Comparison of ENCODE assay signal across 9 mouse cellular contexts in the genomic region with DNA sequence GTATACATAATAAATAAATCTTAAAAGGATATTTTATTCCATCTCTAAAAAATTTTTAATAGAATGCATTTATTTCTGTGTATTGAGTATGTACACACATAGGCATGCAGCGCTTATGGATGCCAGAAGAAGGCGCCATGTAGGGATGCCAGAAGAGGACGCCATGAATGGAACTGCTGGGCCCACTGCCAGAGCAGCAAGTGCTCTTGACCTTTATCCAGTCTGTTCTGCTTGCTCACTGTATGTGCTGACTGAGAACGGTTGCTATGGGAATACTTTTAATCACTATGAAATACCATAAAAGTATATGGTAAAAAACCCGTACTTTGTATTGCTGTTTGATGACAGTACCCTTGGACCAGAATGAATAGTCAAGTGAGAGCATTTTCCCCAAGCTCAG. TPM values are rescaled to one million over a fixed set of nuclear protein-coding genes. Genes with fewer than 3 reads are reported as not detected.
A peak's percentile ranks its signal among the peaks of the same experiment; 100 is the strongest.
DNase-seq lines count a peak whose midpoint lies in the region; ATAC-seq and TF ChIP-seq lines count a peak whose summit lies in the region.
"Had no signal": no experiment of that assay in that cellular context is flagged by ENCODE, and none has a peak within 500 bp of the region (broad histone marks: within the 10 kb centered on the region; RNA-seq: fewer than 3 reads in every experiment).

No protein-coding gene starts in this region.

- no peak overlapping the region for H3K27ac ChIP-seq in midbrain, postnatal 0 days (ENCODE audit: low read depth, low read length)
- H3K27ac ChIP-seq in midbrain, embryonic 14.5 days (replicated peaks; ENCODE audit: low read depth, low read length): no peak overlapping the region
- H3K27ac ChIP-seq: hindbrain, embryonic 15.5 days had no signal

- no peak overlapping the region for H3K4me3 ChIP-seq in midbrain, postnatal 0 days (ENCODE audit: low read depth, low read length)
- no peak overlapping the region for H3K4me3 ChIP-seq in midbrain, embryonic 14.5 days (replicated peaks; ENCODE audit: low read depth, low read length)
- H3K4me3 ChIP-seq: hindbrain, embryonic 15.5 days had no signal

- peak; percentile 0; the same call in 1 of the 2 replicates for TF ChIP-seq CTCF in midbrain, postnatal 0 days (IDR thresholded peaks at IDR 0.05)

- H3K36me3 ChIP-seq in midbrain, postnatal 0 days (ENCODE audit: insufficient read depth, low read length): no peaks in the 10 kb centered on the region
- no peaks in the 10 kb centered on the region for H3K36me3 ChIP-seq in midbrain, embryonic 14.5 days (ENCODE audit: control insufficient read depth, insufficient read depth, low read length)
- H3K36me3 ChIP-seq: hindbrain, embryonic 15.5 days had no signal

- no peak for ATAC-seq in cerebellum, adult (ENCODE audit: insufficient number of reproducible peaks, low FRiP score, low TSS enrichment)
- ATAC-seq in midbrain, postnatal 0 days (ENCODE audit: low FRiP score): no peak
- ATAC-seq in midbrain, embryonic 14.5 days (ENCODE audit: low FRiP score, low TSS enrichment): no peak

- H3K27me3 ChIP-seq in midbrain, postnatal 0 days (ENCODE audit: insufficient read depth, low read length): no peaks in the 10 kb centered on the region
- H3K27me3 ChIP-seq in midbrain, embryonic 14.5 days (ENCODE audit: control insufficient read depth, insufficient read depth, low read length): no peaks in the 10 kb centered on the region
- H3K27me3 ChIP-seq: hindbrain, embryonic 15.5 days had no signal

- peak; percentile 60 for DNase-seq in cerebellum, adult 11 months
- DNase-seq in midbrain, postnatal 0 days (ENCODE audit: low spot score): peak; percentile 53
- DNase-seq in midbrain, embryonic 14.5 days: no peak
- peak; percentile 66 for DNase-seq in heart, postnatal 4 days
- peak; percentile 75 for DNase-seq in lung, postnatal 25 days (ENCODE audit: low spot score)
- no peak for DNase-seq in spleen, postnatal 14 days (ENCODE audit: low spot score in 2 of 2)
- no peak for DNase-seq in frontal cortex, postnatal 14 days (ENCODE audit: low spot score in 2 of 2)

- WGBS in midbrain, postnatal 0 days: 75% methylated on average over 5 of the region's 5 CpGs
- 85% methylated on average over 5 of the region's 5 CpGs for WGBS in midbrain, embryonic 14.5 days

- peaks cover 4% of the 10 kb centered on the region; the same call in 1 of the 2 replicates for H3K4me1 ChIP-seq in midbrain, postnatal 0 days (ENCODE audit: insufficient read depth, low read length)
- peaks cover 35% of the 10 kb centered on the region for H3K4me1 ChIP-seq in midbrain, embryonic 14.5 days (ENCODE audit: control insufficient read depth, insufficient read depth, low read length)

- no peaks in the 10 kb centered on the region for H3K9me3 ChIP-seq in midbrain, postnatal 0 days (ENCODE audit: low read length)
- H3K9me3 ChIP-seq in midbrain, embryonic 14.5 days (ENCODE audit: control insufficient read depth, low read length): no peaks in the 10 kb centered on the region
- H3K9me3 ChIP-seq: hindbrain, embryonic 15.5 days had no signal

- no peak overlapping the region for H3K4me2 ChIP-seq in midbrain, postnatal 0 days (ENCODE audit: low read depth, low read length, poor library complexity, severe bottlenecking)
- H3K4me2 ChIP-seq in midbrain, embryonic 14.5 days (ENCODE audit: low read length): no peak overlapping the region
- H3K4me2 ChIP-seq: hindbrain, embryonic 15.5 days had no signal

- H3K9ac ChIP-seq in midbrain, postnatal 0 days (replicated peaks; ENCODE audit: low read length, poor library complexity, severe bottlenecking): no peak overlapping the region
- H3K9ac ChIP-seq in midbrain, embryonic 14.5 days (replicated peaks; ENCODE audit: low read length): no peak overlapping the region
- H3K9ac ChIP-seq: hindbrain, embryonic 15.5 days had no signal

RNA-seq across cellular contexts. Expression of a gene that starts 3.6 kb away (rescaled TPM):
- 50.0 and 54.7 TPM in 2 replicates for total RNA-seq in midbrain, postnatal 0 days (2014; rRNA removed)
- polyA plus RNA-seq in midbrain, postnatal 0 days (2015; fragmentation: Nextera tagmentation; extraction: Ambion mirVana): 55.0 and 56.3 TPM in 2 replicates
- polyA plus RNA-seq in midbrain, embryonic 14.5 days (2014; fragmentation: Nextera tagmentation; extraction: Ambion mirVana): 43.4 and 49.4 TPM in 2 replicates
- 10 to 100 TPM; 13.8 to 14.3 TPM for total RNA-seq in heart, postnatal 4 days (2021)

RNA-seq across cellular contexts. Expression of a gene that starts 3.9 kb away (rescaled TPM):
- 145 and 171 TPM in 2 replicates for total RNA-seq in midbrain, postnatal 0 days (2014; rRNA removed)
- polyA plus RNA-seq in midbrain, postnatal 0 days (2015; fragmentation: Nextera tagmentation; extraction: Ambion mirVana): 203 and 214 TPM in 2 replicates
- 268 and 279 TPM in 2 replicates for polyA plus RNA-seq in midbrain, embryonic 14.5 days (2014; fragmentation: Nextera tagmentation; extraction: Ambion mirVana)
- 100 to 1,000 TPM; 145 to 148 TPM for total RNA-seq in heart, postnatal 4 days (2021)

Comparison
In these comparisons a context has a peak if more than half of its experiments do, and no peak if none do; other contexts are left out.
1. DNase-seq: peak in cerebellum, adult 11 months (single experiment), midbrain, postnatal 0 days (single experiment), heart, postnatal 4 days (single experiment) and lung, postnatal 25 days (single experiment); none in midbrain, embryonic 14.5 days (single experiment), spleen, postnatal 14 days (0 of 2) and frontal cortex, postnatal 14 days (0 of 2).